Mouse (Mus musculus): ENCODE results near the gene Zfp777. TPM values are rescaled to one million over a fixed set of nuclear protein-coding genes. Genes with fewer than 3 reads are reported as not detected.

Zfp777 gene
- polyA plus RNA-seq, 2 experiments: 1.5 to 3.6 TPM

DNA sequence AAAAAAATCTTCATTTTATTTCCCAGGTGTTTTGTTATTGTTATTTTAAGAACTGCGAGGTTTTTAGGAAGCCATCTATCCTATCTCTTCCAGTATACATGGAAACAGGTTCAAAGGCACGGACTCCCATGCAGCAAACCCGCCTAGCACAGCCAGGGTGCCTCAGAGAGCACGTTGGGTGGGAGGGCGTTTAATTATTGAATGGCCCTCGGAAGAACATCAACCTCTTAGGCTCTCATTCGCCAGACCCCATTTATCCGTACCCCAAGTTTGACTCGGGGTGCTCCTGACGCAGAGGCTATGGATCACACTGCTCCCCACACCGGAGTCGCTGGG lies 1.6 kb downstream of the Zfp777 start:
- Histone ChIP-seq H3K9me3 (ENCODE audit: control insufficient read depth, low read length) (no peaks in the 10 kb centered on the region), H3K27me3 (ENCODE audit: control insufficient read depth, insufficient read depth, low read length) (peaks cover 3% of the 10 kb centered on the region; the same call in 1 of the 2 replicates), H3K4me3 (ENCODE audit: insufficient read depth in 1 of 2, low read depth in 2 of 2, low read length in 2 of 2) (peak overlapping the region; percentile 55 to 80), H3K27ac (no peak overlapping the region), H3K4me1 (replicated peaks; ENCODE audit: control insufficient read depth in 2 of 2, insufficient read depth in 2 of 2, low read length in 1 of 2) (peaks cover 0 to 4% of the 10 kb centered on the region in 2 experiments; a peak in 1 of 4 replicates), H3K4me2 (ENCODE audit: low read depth) (peak overlapping the region; percentile 76), H3K36me3 (replicated peaks; ENCODE audit: control insufficient read depth, insufficient read depth, low read depth) (peaks cover 5% of the 10 kb centered on the region), H3K9ac (replicated peaks) (peak overlapping the region; percentile 68)
- no peak for ATAC-seq (ENCODE audit: insufficient read depth)
- 6% methylated on average over 12 of the region's 12 CpGs for WGBS (ENCODE audit: insufficient replicate concordance)
- no peak for DNase-seq (ENCODE audit: low read depth in 3 of 3, low spot score in 3 of 3)
- peak; percentile 30; the same call in 1 of the 2 replicates for TF ChIP-seq CTCF (IDR thresholded peaks at IDR 0.05; ENCODE audit: low read depth)
- TF ChIP-seq EP300 (IDR thresholded peaks at IDR 0.05; ENCODE audit: low read depth): no peak

- Histone ChIP-seq H3K9ac (replicated peaks) (no peak overlapping the region), H3K9me3 (ENCODE audit: control insufficient read depth, low read length) (no peaks in the 10 kb centered on the region), H3K27me3 (ENCODE audit: control insufficient read depth, insufficient read depth, low read length) (no peaks in the 10 kb centered on the region), H3K27ac (no peak overlapping the region), H3K4me3 (ENCODE audit: insufficient read depth in 1 of 2, low read depth in 2 of 2, low read length in 2 of 2) (no peak overlapping the region), H3K4me2 (ENCODE audit: low read depth) (no peak overlapping the region), H3K4me1 (replicated peaks; ENCODE audit: control insufficient read depth in 2 of 2, insufficient read depth in 2 of 2, low read length in 1 of 2) (no peaks in the 10 kb centered on the region), H3K36me3 (replicated peaks; ENCODE audit: control insufficient read depth, insufficient read depth, low read depth) (peaks cover 11% of the 10 kb centered on the region)
- ATAC-seq (ENCODE audit: insufficient read depth) (no peak), DNase-seq (ENCODE audit: low read depth in 3 of 3, low spot score in 3 of 3) (no peak)
- no peak for TF ChIP-seq CTCF (IDR thresholded peaks at IDR 0.05; ENCODE audit: low read depth)
- TF ChIP-seq EP300 (IDR thresholded peaks at IDR 0.05; ENCODE audit: low read depth): no peak
Measured at GRCm38 (mm10) chr6:48032661-48033060, 16.1 kb downstream of the Zfp777 start.

DNA sequence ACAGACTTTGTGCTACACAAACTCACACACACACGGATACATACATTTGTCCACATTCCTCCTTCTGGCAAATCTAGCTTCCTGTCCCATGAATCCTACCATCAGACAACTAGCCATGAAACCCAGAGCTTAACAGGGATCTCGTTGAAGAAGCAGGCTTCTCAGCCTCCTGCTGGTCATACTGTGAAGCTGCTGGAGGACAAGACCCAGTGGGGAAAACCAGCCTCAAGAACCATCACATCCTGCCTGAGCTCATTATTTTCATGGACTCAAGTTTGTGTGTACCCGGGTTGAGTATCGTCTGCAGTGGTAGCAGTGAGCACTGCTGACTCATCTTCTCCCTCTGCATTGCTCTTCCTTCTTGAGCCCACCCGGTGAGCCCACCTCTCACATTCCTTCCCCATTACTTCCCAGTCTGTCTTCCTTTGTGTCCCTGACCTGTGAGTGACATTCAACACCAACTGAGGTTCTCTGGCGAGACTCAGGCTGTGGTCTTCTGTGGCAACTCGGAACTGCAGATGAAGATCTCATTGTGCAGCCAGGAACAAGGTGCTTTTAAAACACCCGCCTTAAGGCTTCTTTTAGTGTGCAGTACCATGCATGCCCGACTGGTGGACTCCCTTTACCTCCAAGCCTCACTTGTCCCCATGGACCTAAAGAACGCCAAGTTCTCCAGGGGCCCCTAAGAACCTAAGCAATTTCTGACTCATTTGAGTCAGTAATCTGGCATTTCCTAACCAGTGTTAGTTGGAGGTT lies 22.6 kb downstream of the Zfp777 start:
- 74% methylated on average over 10 of the region's 10 CpGs for WGBS (ENCODE audit: insufficient replicate concordance)
- no peaks in the 10 kb centered on the region for H3K4me1 ChIP-seq (replicated peaks; ENCODE audit: control insufficient read depth in 2 of 2, insufficient read depth in 2 of 2, low read length in 1 of 2)
- ATAC-seq (ENCODE audit: insufficient read depth) (no peak), DNase-seq (ENCODE audit: low read depth in 3 of 3, low spot score in 3 of 3) (no peak)
- no peak overlapping the region for H3K4me2 ChIP-seq (ENCODE audit: low read depth)
- no peak overlapping the region for H3K27ac ChIP-seq
- no peaks in the 10 kb centered on the region for H3K9me3 ChIP-seq (ENCODE audit: control insufficient read depth, low read length)
- H3K4me3 ChIP-seq (ENCODE audit: insufficient read depth in 1 of 2, low read depth in 2 of 2, low read length in 2 of 2): no peak overlapping the region
- H3K36me3 ChIP-seq (replicated peaks; ENCODE audit: control insufficient read depth, insufficient read depth, low read depth): peaks cover 17% of the 10 kb centered on the region
- H3K27me3 ChIP-seq (ENCODE audit: control insufficient read depth, insufficient read depth, low read length): no peaks in the 10 kb centered on the region
- no peak for TF ChIP-seq EP300 (IDR thresholded peaks at IDR 0.05; ENCODE audit: low read depth)
- TF ChIP-seq CTCF (IDR thresholded peaks at IDR 0.05; ENCODE audit: low read depth): peak; percentile 23; the same call in 1 of the 2 replicates
- H3K9ac ChIP-seq (replicated peaks): no peak overlapping the region

- Histone ChIP-seq H3K9me3 (ENCODE audit: control insufficient read depth, low read length) (no peaks in the 10 kb centered on the region), H3K27me3 (ENCODE audit: control insufficient read depth, insufficient read depth, low read length) (no peaks in the 10 kb centered on the region), H3K27ac (no peak overlapping the region), H3K4me1 (replicated peaks; ENCODE audit: control insufficient read depth in 2 of 2, insufficient read depth in 2 of 2, low read length in 1 of 2) (no peaks in the 10 kb centered on the region), H3K36me3 (replicated peaks; ENCODE audit: control insufficient read depth, insufficient read depth, low read depth) (peaks cover 17% of the 10 kb centered on the region), H3K4me3 (ENCODE audit: insufficient read depth in 1 of 2, low read depth in 2 of 2, low read length in 2 of 2) (no peak overlapping the region), H3K4me2 (ENCODE audit: low read depth) (no peak overlapping the region), H3K9ac (replicated peaks) (no peak overlapping the region)
- 81% methylated on average over 21 of the region's 21 CpGs for WGBS (ENCODE audit: insufficient replicate concordance)
- no peak for ATAC-seq (ENCODE audit: insufficient read depth)
- no peak for DNase-seq (ENCODE audit: low read depth in 3 of 3, low spot score in 3 of 3)
- TF ChIP-seq CTCF (IDR thresholded peaks at IDR 0.05; ENCODE audit: low read depth): no peak
- no peak for TF ChIP-seq EP300 (IDR thresholded peaks at IDR 0.05; ENCODE audit: low read depth)
Measured at GRCm38 (mm10) chr6:48024994-48025345, 23.7 kb downstream of the Zfp777 start.

DNA sequence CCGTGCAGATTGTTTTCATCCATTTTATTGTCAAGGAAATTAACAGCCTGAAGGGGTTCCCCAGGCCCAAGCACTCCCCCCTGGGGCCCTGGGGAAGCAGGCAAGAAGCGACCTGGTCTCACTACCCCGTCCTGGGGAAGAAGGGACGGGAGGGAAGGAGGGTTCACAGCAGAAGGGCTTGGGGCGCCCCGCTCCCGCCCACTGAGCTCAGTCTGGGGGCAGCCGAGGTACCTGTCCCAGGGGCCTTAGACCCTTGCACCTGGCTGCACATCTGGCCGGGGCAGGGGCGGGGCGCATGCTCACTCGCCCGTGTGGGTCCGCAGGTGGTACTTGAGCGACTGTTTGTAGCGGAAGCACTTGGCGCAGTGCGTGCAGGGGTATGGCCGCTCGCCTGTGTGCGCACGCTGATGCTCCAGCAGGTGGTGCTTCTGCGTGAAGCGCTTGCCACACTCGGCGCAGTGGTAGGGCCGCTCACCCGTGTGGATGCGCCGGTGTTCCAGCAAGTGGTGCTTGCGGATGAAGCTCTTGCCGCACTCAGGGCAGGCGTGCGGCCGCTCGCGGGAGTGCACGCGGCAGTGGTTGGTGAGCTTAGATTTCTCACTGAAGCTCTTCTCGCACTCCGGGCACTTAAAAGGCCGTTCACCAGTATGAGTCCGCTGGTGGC lies 24.2 kb downstream of the Zfp777 start:
- Histone ChIP-seq H3K27me3 (ENCODE audit: control insufficient read depth, insufficient read depth, low read length) (no peaks in the 10 kb centered on the region), H3K4me1 (replicated peaks; ENCODE audit: control insufficient read depth in 2 of 2, insufficient read depth in 2 of 2, low read length in 1 of 2) (no peaks in the 10 kb centered on the region), H3K4me3 (ENCODE audit: insufficient read depth in 1 of 2, low read depth in 2 of 2, low read length in 2 of 2) (no peak overlapping the region), H3K36me3 (replicated peaks; ENCODE audit: control insufficient read depth, insufficient read depth, low read depth) (peaks cover 17% of the 10 kb centered on the region), H3K27ac (no peak overlapping the region), H3K9ac (replicated peaks) (no peak overlapping the region), H3K4me2 (ENCODE audit: low read depth) (no peak overlapping the region), H3K9me3 (ENCODE audit: control insufficient read depth, low read length) (no peaks in the 10 kb centered on the region)
- 86% methylated on average over 43 of the region's 43 CpGs for WGBS (ENCODE audit: insufficient replicate concordance)
- DNase-seq (ENCODE audit: low read depth in 3 of 3, low spot score in 3 of 3) (no peak), ATAC-seq (ENCODE audit: insufficient read depth) (no peak)
- no peak for TF ChIP-seq EP300 (IDR thresholded peaks at IDR 0.05; ENCODE audit: low read depth)
- TF ChIP-seq CTCF (IDR thresholded peaks at IDR 0.05; ENCODE audit: low read depth): no peak

Data from liver, embryonic 14.5 days (tissue).